Mouse (Mus musculus) CD8-positive naive resting alpha-beta T cell, adult 57 days (primary cell): Measurements from ENCODE around the gene Mageb1. TPM values are rescaled to one million over a fixed set of nuclear protein-coding genes. Genes with fewer than 3 reads are reported as not detected.

Experiments
- total RNA-seq: library from RNA; stranded (reverse); gene quantifications from one replicate; pipeline ENCODE4 v1.2.4, GENCODE M21; 2023

Mageb1 gene
- not detected for total RNA-seq

GRCm38 (mm10) chrX:92016233-92016632, at the start of gene Mageb1:
Mageb1 (minus strand) TSS chrX:92016333.

Other genes starting within 250 kb of the Mageb1 start
- not detected for gene Mageb5, start 233.3 kb downstream of the Mageb1 start, total RNA-seq